Mouse (Mus musculus) E14TG2a.4 (cell line): ENCODE data around the gene Phf2.

Experiments
- H3K27me3 ChIP-seq: 2 replicates; pipeline ENCODE4 v1.6.1; 2014; ENCODE audit warnings: low read length, control low read depth; ENCODE audit not compliant: insufficient read depth
- H3K36me3 ChIP-seq: 2 replicates; pipeline ENCODE4 v1.6.1; 2014; ENCODE audit warnings: low read length, control low read depth; ENCODE audit not compliant: insufficient read depth
- H3K4me1 ChIP-seq: replicated peaks from 2 replicates; pipeline ENCODE4 v1.6.1; 2014; ENCODE audit warnings: low read depth, low read length, control low read depth
- H3K4me3 ChIP-seq: replicated peaks from 2 replicates; pipeline ENCODE4 v1.5.1; 2014; ENCODE audit warnings: mild to moderate bottlenecking, low read length
- H3K9me3 ChIP-seq: 2 replicates; pipeline ENCODE4 v1.6.1; 2014; ENCODE audit warnings: low read length, control low read depth
- CTCF ChIP-seq: conservative IDR thresholded peaks from 2 replicates; pipeline ENCODE4 v1.5.1; 2014; ENCODE audit warnings: low read length
- NANOG ChIP-seq: IDR thresholded peaks from 2 replicates; pipeline ENCODE4 v1.6.1; 2014; ENCODE audit warnings: borderline replicate concordance, low read length, mixed read lengths
- POU5F1 ChIP-seq: IDR thresholded peaks from 2 replicates; pipeline ENCODE4 v1.6.1; 2014; ENCODE audit warnings: low read length, borderline replicate concordance

Gene Phf2

DNA sequence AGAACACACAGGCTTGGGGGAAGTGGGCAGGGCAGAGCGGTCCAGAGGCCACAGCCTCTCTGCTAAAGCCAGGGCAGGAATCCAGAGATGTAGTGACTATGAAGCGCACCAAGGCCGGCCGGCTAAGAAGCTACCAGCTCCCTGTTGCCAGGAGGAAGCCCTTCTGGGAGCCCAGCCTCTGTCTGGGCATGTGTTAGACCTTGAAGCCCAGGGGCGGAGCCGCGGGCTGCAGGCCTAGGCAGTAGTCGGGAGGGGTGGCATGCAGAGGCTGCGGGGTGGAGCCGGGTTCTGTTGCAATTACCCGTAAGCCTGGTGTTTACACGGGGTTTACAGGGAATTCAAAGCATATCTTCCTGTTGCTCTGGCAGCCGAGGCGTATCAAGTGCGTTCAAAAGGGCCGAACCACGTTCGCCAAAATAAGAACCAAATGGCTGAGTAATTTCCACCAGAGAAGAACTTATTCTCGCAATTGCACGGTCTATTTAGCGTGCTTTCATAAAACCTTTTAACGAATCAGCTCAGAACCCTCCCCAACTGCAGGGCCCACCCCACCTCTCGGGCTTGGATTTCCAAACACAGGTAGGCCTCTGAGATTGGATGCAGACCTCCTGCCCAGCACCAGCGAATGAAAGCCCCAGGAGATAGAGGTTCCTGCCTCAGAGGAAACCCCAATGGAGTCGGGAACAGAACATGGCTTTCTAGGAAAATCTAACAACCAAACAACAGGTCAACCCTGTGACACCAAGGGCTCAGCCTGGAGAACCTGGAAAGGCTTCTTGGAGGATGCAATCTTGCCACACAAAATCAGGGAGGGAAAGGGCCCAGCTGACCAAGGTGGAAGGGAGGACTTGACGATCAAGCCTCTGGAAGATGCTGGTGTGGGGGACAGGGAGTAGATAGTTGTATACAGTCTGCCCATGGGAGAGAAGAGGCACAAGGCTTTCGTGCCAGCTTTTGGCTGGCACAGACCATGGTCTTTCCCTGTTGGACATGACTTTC, 87.9 kb downstream of the Phf2 start:
- Histone ChIP-seq H3K9me3 (no peaks in the 10 kb centered on the region), H3K4me1 (peaks cover 18% of the 10 kb centered on the region), H3K4me3 (peak overlapping the region; percentile 59), H3K36me3 (no peaks in the 10 kb centered on the region), H3K27me3 (peaks cover 50% of the 10 kb centered on the region)
- TF ChIP-seq POU5F1 (no peak), CTCF (no peak), NANOG (no peak)

DNA sequence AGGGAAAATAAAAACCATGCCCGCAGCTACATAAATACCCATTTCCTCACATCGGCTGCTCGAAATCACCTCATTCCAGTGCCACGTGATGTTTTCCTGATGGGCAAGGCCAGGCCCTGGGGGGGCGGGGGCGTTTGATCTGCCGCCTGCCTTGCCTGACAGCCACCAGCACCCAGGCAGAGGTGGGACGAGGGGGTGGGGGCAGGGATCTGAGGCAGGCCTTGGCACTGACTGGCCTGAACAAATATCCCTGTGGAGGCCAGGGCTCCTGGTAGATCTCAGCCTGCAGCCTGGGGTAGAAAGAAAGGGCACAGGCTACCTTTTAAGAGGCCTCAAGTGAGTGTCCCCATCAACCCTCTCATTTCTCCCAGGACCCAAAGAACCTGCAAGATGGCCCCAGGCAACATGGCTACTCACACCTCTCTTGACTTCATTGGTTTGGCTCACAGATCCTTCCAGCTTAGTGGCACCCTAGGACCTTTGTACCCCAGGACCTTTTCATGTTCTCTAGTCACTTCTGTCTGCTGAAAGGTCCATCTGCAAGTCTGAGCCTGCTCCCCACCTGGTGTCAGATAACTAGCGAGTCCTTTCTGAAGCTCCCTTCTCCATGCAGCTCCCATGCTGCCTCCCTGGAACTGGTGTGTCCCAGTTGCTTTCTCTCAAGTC, 90.4 kb downstream of the Phf2 start:
- Histone ChIP-seq H3K4me3 (no peak overlapping the region), H3K9me3 (no peaks in the 10 kb centered on the region), H3K4me1 (peaks cover 18% of the 10 kb centered on the region), H3K27me3 (peaks cover 51% of the 10 kb centered on the region), H3K36me3 (no peaks in the 10 kb centered on the region)
- TF ChIP-seq CTCF (no peak), POU5F1 (no peak)

DNA sequence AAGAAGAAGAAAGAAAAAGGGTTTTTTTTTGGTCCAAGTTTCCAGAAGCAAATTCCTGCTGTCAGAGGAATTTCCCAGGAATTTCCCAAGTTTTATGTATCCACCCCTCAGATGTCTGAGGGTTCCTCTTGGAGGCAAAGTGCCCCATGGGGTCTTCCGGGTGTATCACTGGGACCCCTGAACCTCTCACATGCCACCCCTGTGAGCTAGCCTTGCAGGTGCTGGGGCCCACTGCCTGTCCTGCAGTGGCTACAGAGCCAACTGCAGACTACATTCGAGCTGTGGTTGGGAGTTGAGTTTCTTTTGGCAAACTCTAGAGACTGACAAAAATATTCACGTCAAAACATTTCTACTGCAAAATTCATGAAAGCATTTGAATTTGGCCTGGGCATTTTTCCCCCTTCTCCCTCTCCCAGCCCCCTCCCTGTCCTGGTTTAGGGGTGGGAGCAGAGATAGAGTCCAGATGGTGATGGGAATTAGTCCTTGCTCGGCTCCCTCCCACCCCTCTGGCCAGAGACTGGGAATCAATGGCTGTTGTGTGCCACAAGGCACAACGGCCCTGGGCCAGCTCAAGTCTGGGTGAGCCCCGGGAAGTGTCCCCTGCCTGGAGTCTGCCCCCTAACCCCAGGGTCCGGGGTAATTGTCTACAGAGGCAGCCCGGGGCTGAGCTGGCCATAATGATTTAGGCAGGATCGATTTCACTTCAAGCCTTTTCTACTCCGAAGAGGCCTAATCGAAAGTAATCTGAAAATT, 91.2 kb downstream of the Phf2 start:
- H3K4me1 ChIP-seq: peaks cover 18% of the 10 kb centered on the region
- TF ChIP-seq CTCF (no peak), NANOG (no peak), POU5F1 (no peak)

DNA sequence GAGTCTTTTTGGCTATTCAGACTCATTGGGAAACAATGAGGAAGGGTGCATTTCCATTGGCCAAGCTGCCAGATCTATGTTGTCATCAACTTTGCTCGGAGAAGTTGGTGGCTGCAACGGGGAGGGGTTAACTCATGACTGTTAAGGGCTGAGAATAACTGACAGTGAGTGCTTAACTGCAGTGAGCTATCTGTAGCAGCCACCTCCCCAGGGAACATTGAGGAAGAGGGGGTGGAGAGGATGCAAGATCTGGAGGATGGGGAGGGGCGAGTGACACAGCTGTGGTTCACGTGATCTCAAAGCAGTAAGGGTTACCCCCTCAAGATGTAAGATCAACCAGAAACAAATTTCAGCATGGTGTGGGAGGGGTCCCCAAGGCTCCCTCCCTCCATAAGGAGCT, 92.8 kb downstream of the Phf2 start:
- no peaks in the 10 kb centered on the region for H3K9me3 ChIP-seq
- no peak overlapping the region for H3K4me3 ChIP-seq
- no peaks in the 10 kb centered on the region for H3K36me3 ChIP-seq
- peaks cover 42% of the 10 kb centered on the region for H3K27me3 ChIP-seq
- TF ChIP-seq CTCF: no peak
- no peak for TF ChIP-seq NANOG
- TF ChIP-seq POU5F1: no peak
- peaks cover 10% of the 10 kb centered on the region for H3K4me1 ChIP-seq

More for the DNA sequence above, 91.2 kb downstream of the Phf2 start:
- Histone ChIP-seq H3K4me3 (no peak overlapping the region), H3K9me3 (no peaks in the 10 kb centered on the region), H3K27me3 (peaks cover 51% of the 10 kb centered on the region), H3K36me3 (no peaks in the 10 kb centered on the region)

DNA sequence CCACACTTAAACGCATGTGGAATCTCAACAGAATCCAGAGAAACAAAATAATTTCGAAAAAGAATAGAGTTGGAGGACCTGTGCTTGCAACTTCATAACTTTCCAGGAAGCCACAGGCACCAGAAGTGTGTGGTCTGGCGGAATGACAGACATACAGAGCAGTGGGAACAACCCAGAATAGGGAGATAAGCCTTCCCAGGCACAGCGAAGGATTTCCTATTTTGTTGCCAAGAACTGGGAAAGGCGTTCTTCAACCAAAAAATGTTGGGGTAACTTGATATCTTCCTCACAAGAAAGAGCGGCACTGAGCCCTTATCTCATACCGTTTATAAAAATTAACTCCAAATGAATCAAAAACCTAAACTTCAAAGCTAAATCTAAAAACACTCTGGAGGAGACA, 96.4 kb downstream of the Phf2 start:
- peaks cover 11% of the 10 kb centered on the region for H3K9me3 ChIP-seq
- H3K27me3 ChIP-seq: peaks cover 11% of the 10 kb centered on the region
- no peaks in the 10 kb centered on the region for H3K36me3 ChIP-seq
- no peaks in the 10 kb centered on the region for H3K4me1 ChIP-seq
- no peak for TF ChIP-seq NANOG
- TF ChIP-seq CTCF: no peak
- no peak for TF ChIP-seq POU5F1
- H3K4me3 ChIP-seq: no peak overlapping the region

DNA sequence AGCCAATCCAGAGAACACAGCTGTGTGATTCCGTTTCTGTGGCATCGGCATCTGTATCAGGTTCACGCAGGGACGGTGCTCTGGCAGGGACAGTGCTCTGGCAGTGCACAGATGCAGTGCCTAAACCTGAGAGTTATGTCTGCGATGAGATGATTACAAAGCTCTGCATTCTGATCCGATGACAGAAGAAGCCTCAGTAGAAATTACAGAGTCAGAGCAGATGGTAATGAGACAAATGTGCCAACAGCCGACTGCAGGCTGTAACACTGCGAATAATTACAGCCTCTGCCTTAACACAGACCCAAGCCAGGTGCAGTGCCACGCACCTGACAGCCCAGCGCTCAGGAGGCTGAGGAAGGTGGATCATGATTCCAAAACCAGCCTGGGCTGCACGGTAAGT, 102.8 kb downstream of the Phf2 start:
- Histone ChIP-seq H3K27me3 (peaks cover 15% of the 10 kb centered on the region), H3K4me1 (peaks cover 17% of the 10 kb centered on the region), H3K36me3 (no peaks in the 10 kb centered on the region)

DNA sequence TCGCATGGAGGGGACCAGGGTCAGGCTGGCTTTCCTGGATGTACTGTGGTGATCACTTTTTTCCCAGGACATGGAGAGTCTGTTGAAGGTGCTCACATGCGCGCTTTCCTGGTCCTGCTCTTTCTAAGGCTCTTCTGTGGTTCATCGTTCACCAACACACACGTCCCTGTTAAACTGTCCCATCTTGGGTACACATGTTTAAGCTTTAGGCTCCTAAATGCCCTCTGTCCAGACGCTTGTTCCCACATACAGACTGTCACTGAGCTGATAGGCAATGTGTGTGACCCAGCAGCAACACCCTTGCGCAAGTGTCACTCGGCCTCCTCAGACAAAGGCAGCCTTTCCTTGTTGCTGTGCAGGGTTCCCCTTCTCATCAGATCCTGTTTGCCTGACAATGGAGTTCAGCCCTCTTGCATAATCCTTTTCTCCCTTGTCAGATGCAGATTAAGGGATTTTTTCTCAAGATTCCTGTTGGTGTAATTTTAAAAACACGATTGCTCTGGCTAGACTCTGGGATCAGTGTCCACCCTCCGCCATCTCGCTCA, 107.1 kb downstream of the Phf2 start:
- Histone ChIP-seq H3K4me1 (peaks cover 17% of the 10 kb centered on the region), H3K9me3 (no peaks in the 10 kb centered on the region), H3K36me3 (no peaks in the 10 kb centered on the region), H3K4me3 (no peak overlapping the region), H3K27me3 (peaks cover 30% of the 10 kb centered on the region)
- no peak for TF ChIP-seq POU5F1
- no peak for TF ChIP-seq NANOG
- no peak for TF ChIP-seq CTCF

More for the DNA sequence above, 102.8 kb downstream of the Phf2 start:
- peaks cover 11% of the 10 kb centered on the region for H3K9me3 ChIP-seq
- H3K4me3 ChIP-seq: no peak overlapping the region
- TF ChIP-seq POU5F1 (no peak), NANOG (no peak), CTCF (no peak)

DNA sequence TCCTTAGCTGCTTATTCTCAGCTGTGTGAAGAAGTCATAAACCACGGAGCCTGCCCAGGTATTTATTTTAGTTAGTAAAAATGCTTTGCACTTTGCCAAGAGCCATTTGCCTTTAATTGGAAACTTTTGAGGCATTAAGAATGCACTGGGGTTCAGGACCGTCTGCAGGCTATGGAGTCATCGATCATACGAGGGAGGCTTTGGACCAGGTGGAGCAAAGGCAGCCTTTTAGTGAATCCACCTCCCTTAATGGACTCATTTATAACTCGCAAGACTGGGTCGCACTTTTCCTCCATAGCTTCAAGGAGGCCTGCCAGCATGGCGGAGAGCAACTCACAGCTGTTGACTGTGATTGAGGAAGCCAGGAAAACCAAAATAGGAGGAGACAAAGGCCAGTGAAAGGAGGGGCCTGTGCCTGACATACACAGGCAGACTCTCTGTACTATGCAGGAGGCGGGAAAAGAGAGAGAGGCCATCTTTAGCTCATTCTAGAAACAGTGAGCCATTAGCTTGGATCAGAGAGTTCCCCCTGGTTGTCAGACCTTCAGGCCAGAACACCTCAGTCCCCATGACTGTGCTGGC, 110.0 kb downstream of the Phf2 start:
- H3K27me3 ChIP-seq: peaks cover 26% of the 10 kb centered on the region
- H3K4me3 ChIP-seq: no peak overlapping the region
- no peaks in the 10 kb centered on the region for H3K9me3 ChIP-seq
- H3K4me1 ChIP-seq: peaks cover 17% of the 10 kb centered on the region
- TF ChIP-seq NANOG: no peak
- TF ChIP-seq POU5F1: no peak
- no peak for TF ChIP-seq CTCF
- H3K36me3 ChIP-seq: no peaks in the 10 kb centered on the region
